Mouse (Mus musculus) thymus, adult 2 months (tissue): ENCODE measurements around the gene Ghrh.

Experiments used
- CTCF ChIP-seq: fragments of 200-500 bp; IDR thresholded peaks from 2 replicates; pipeline ENCODE4 v1.5.1; 2012; ENCODE audit warnings: mild to moderate bottlenecking, control low read depth, low read length, moderate library complexity, borderline replicate concordance; ENCODE audit not compliant: control insufficient read depth, poor library complexity, insufficient read depth; ENCODE audit errors: extremely low read depth
- POLR2A ChIP-seq: fragments of 200-500 bp; IDR thresholded peaks from 2 replicates; pipeline ENCODE4 v1.6.1; 2012; ENCODE audit warnings: mild to moderate bottlenecking, low read length, control low read depth, moderate library complexity; ENCODE audit not compliant: control insufficient read depth, poor library complexity, insufficient read depth; ENCODE audit errors: extremely low read depth

GRCm38 (mm10) chr2:157313718-157314117 lies 33.6 kb downstream of the Ghrh start:
- TF ChIP-seq POLR2A, result no peak
- no peak for TF ChIP-seq CTCF
